Mouse (Mus musculus) heart, embryonic 15.5 days (tissue): ENCODE results near the gene Csk. TPM values are rescaled to one million over a fixed set of nuclear protein-coding genes. Genes with fewer than 3 reads are reported as not detected.

Experiments used
- polyA plus RNA-seq: library from polyadenylated mRNA; unstranded; fragments of >200 nt; fragmentation: Nextera tagmentation; extraction: Ambion mirVana; gene quantifications from 2 replicates; pipeline ENCODE4 v1.2.1, GENCODE M21; 2015

The Csk gene
- polyA plus RNA-seq, 1 experiment from 2014 or later = 14.6 TPM

Other genes with a start within 250 kb of the Csk start
- gene Ppcdc, start 213.5 kb downstream of the Csk start, polyA plus RNA-seq = 17.0 and 20.0 TPM in 2 replicates
- gene Scamp5, start 185.6 kb downstream of the Csk start, polyA plus RNA-seq = 7.6 and 9.7 TPM in 2 replicates
- 11.5 and 12.9 TPM in 2 replicates for gene Rpp25, start 149.6 kb downstream of the Csk start, polyA plus RNA-seq
- 1,248 and 1,820 TPM in 2 replicates for gene Cox5a, start 132.4 kb downstream of the Csk start, polyA plus RNA-seq
- gene Fam219b, start 116.1 kb downstream of the Csk start, polyA plus RNA-seq = 10.6 and 15.1 TPM in 2 replicates
- gene Mpi, start 100.9 kb downstream of the Csk start, polyA plus RNA-seq = 75.2 and 80.6 TPM in 2 replicates
- gene Scamp2, start 92.7 kb downstream of the Csk start, polyA plus RNA-seq = 47.3 and 56.0 TPM in 2 replicates
- gene Ulk3, start 64.2 kb downstream of the Csk start, polyA plus RNA-seq = 14.3 and 21.3 TPM in 2 replicates
- not detected in 2 replicates for gene Cplx3, start 47.4 kb downstream of the Csk start, polyA plus RNA-seq
- not detected in 2 replicates for gene Lman1l, start 32.9 kb downstream of the Csk start, polyA plus RNA-seq
- gene Cyp1a2, start 30.1 kb upstream of the Csk start, polyA plus RNA-seq = not detected in 2 replicates
- gene Cyp1a1, start 34.3 kb upstream of the Csk start, polyA plus RNA-seq = not detected in 2 replicates
- gene Edc3, start 54.9 kb upstream of the Csk start, polyA plus RNA-seq = 13.5 and 21.4 TPM in 2 replicates
- 48.5 and 65.2 TPM in 2 replicates for gene Clk3, start 112.2 kb upstream of the Csk start, polyA plus RNA-seq
- 5.9 and 8.5 TPM in 2 replicates for gene Arid3b, start 183.2 kb upstream of the Csk start, polyA plus RNA-seq